Mouse (Mus musculus): Measurements from ENCODE around the gene Thumpd2. TPM values are rescaled to one million over a fixed set of nuclear protein-coding genes. Genes with fewer than 3 reads are reported as not detected.

Gene Thumpd2
- total RNA-seq, 1 experiment from 2014 or later = 15.1 TPM

DNA sequence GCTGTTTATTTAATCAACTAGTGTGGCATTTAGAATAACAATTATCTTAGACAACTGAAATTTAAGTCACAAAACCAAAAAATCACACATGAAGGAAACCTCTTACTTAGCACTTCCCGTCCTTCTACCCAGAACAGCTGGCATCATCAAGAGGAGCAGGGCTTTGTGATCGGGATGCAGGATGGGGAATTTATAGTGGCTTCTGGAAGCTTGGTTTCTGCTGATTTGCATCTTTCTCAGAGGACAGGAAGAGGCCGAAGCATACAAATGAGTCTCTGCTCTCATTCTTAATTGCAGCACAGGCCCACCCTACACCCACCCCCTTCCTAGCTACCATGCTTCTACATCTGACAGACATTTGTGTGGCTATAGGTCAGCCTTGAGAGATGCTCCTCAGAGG lies 20.5 kb downstream of the Thumpd2 start:
- no peak for ATAC-seq (replicated peaks in 1 of 2; ENCODE audit: insufficient read depth in 1 of 2, low FRiP score in 2 of 2, low TSS enrichment in 1 of 2, low read depth in 1 of 2, poor library complexity in 2 of 2, severe bottlenecking in 2 of 2)

DNA sequence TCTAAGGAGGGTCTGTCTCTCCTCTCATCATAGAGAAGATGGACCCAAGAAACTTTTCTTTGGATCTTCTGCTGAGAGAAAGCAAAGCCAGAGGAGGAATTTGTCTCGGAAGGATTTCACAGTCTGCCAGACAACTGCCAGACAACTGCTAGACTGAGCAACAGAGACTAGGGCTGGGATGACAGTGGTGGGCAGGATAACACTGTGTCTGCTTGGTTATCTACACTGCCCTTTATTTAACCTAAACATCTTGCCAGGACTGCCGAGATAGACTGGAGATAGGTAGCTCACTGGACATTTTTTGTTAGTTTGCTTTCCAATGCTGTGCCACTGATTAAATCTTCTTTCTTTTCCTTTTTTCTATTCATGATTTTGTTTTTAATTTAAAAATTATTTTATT lies 23.2 kb downstream of the Thumpd2 start:
- no peak for ATAC-seq (replicated peaks in 1 of 2; ENCODE audit: insufficient read depth in 1 of 2, low FRiP score in 2 of 2, low TSS enrichment in 1 of 2, low read depth in 1 of 2, poor library complexity in 2 of 2, severe bottlenecking in 2 of 2)

DNA sequence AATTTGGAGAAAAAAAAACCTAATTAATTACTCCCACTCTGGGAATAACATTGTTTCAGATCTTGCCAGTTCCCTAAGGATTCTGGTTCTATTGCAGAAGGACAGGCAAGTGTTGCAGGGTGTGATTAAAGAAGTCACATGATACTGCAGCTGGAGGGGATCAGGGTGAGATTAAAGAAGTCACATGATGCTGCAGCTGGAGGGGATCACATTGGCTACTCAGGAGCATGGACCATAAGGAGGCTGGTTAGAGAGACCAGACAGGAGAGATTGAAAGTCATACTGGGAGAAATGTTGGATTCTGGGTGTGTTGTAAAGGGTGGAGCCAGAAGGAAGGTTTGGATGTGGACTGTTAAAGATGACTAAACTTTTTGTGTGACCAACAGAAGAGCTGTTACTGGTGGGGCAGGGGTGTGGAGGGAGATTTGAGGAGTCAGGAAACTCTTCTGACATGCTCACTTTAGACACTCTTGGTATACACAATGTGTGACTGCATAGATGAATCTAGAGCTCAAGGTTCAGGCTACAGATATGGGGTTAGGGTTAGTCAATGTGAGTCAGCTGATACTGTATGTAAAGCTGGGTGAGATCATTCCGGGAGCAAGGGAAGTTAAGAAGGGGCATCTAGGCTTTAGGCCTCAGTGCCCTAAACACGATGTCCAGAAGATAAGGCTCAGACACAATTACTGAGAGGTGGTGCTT lies 26.0 kb downstream of the Thumpd2 start:
- no peak for ATAC-seq (replicated peaks in 1 of 2; ENCODE audit: insufficient read depth in 1 of 2, low FRiP score in 2 of 2, low TSS enrichment in 1 of 2, low read depth in 1 of 2, poor library complexity in 2 of 2, severe bottlenecking in 2 of 2)

DNA sequence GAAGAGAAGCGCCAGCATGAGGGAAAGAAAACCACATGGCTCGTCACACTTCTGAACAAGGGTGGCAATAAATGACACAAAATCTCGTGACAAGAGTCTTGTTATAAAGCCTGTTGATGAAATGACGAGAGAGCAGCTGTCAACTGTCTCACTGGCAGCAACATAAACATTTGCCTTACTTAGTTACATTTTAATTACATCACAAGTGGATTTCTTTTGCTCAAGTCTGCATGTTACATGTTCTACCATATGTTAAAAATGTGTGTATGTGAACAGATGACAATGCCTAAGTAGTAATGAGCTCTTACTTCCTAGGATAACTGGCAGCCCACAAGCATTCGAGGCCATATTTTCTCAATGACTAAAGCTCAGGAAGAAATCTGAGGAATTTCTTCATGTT lies 29.5 kb downstream of the Thumpd2 start:
- ATAC-seq (replicated peaks in 1 of 2; ENCODE audit: insufficient read depth in 1 of 2, low FRiP score in 2 of 2, low TSS enrichment in 1 of 2, low read depth in 1 of 2, poor library complexity in 2 of 2, severe bottlenecking in 2 of 2) = no peak

DNA sequence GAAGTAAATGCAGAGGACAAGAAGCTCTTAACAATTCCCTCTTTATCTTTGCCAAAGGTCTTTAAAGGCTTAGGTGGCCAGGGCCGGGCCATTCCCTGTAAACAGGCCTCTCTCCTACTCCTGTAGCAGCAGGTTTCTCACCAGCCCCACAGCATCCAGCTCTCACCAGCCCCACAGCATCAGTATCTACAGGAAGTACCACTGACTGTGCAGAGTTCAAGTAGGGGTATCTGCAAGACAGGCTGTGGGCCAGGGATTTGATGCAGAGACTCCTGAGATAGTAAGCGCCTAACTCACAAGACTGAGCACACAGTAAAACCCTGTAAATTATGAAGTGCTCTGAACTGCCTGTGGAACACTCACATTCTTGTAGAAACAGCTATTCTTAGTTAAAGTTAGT lies 31.9 kb downstream of the Thumpd2 start:
- no peak for ATAC-seq (replicated peaks in 1 of 2; ENCODE audit: insufficient read depth in 1 of 2, low FRiP score in 2 of 2, low TSS enrichment in 1 of 2, low read depth in 1 of 2, poor library complexity in 2 of 2, severe bottlenecking in 2 of 2)

DNA sequence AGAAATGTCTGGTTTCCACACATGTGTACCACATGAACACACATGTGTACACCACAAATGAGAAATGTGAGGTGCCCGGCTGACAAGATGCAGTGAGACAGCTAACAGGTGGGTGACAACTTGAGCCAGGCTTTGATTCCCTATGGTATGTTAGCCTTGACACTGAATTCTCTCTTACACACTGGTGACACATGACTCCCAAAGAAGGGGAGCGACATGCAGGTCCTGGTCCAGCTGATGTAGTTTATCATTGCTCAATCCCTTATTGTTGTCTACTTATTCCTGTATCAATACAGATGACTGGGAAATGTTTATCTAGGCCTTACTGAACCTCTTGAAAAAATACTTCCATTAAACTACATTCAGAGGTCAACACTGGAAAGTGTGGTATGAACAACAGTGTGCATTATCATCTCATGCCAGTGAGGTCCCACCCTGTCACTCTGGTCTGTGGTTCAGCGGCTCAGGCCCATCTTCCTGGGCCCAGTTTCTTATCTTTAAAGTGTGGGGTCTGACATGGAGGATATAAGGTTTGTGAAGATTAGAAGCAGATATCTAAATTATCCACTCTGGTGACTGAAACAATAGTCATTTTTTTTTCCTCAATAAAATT lies 32.9 kb downstream of the Thumpd2 start:
- no peak; a peak in 1 of 4 replicates for ATAC-seq (replicated peaks in 1 of 2; ENCODE audit: insufficient read depth in 1 of 2, low FRiP score in 2 of 2, low TSS enrichment in 1 of 2, low read depth in 1 of 2, poor library complexity in 2 of 2, severe bottlenecking in 2 of 2)

DNA sequence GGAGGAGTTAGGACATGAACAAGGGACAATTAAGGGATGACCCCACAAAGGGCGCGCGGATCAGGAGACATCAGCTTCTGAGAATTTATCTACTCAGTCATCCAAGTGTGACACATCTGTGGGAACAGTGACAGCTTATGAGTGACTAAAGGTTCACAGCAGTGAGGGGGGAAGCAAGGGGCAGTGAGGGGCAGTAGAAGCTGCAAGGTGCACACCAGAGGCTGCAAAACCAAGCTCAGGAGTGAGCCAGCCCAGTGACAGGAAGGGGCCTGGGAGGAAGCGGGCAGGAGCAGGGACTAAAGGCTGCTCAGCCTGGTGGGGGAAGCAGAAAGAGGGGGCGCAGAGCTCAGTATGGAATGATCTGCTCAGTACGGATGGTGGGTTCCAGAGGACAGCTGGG lies 37.6 kb downstream of the Thumpd2 start:
- no peak for ATAC-seq (replicated peaks in 1 of 2; ENCODE audit: insufficient read depth in 1 of 2, low FRiP score in 2 of 2, low TSS enrichment in 1 of 2, low read depth in 1 of 2, poor library complexity in 2 of 2, severe bottlenecking in 2 of 2)

DNA sequence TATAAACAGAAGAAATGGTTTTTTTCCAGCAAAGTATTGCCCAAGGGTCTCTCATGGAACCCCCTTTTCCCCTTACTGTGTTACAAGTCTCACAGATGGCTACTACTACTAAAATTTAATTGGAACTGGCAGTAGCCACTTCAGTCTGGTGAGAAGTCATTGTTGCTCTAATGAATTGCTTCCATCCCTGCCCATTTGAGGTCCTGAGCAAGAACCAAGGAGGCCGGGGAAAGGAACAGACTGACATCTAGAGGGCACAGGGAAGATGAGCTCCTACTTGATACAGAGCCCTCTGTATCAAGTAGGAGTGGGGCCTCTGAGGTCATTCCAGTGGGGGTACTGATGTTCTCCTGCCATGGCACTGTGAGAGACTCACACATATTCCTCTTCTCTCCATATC lies 47.8 kb downstream of the Thumpd2 start:
- no peak for ATAC-seq (replicated peaks in 1 of 2; ENCODE audit: insufficient read depth in 1 of 2, low FRiP score in 2 of 2, low TSS enrichment in 1 of 2, low read depth in 1 of 2, poor library complexity in 2 of 2, severe bottlenecking in 2 of 2)

DNA sequence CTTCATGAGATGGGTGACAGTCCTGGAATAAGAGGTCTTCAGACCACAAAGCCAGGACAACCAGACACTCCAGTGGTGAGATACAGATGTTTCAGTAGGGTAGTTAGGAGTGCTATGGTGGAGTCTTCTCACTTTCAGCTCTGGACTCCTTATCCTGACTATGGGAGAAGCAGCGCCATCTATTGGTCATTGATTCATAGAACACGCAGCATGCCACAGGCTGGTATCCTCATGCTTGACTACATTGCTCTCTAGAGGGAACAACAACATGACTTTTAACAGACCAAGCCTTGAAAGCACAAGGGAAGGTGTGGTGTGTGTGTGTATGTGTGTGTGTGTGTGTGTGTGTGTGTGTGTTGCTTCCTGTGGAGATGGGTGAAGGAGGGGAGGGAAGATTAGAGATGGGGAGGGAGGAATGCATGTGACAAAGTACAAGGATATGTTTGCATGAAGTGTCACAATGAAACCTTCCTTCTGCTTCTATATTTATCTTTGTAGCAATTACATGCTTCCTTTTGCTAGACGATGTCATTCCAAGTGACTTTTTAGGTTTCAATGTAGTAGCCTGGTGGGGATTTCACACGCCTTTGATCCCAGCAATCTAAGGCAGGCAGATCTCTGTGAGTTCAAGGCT lies 49.0 kb downstream of the Thumpd2 start:
- ATAC-seq (replicated peaks in 1 of 2; ENCODE audit: insufficient read depth in 1 of 2, low FRiP score in 2 of 2, low TSS enrichment in 1 of 2, low read depth in 1 of 2, poor library complexity in 2 of 2, severe bottlenecking in 2 of 2) = peak; percentile 85 to 88

DNA sequence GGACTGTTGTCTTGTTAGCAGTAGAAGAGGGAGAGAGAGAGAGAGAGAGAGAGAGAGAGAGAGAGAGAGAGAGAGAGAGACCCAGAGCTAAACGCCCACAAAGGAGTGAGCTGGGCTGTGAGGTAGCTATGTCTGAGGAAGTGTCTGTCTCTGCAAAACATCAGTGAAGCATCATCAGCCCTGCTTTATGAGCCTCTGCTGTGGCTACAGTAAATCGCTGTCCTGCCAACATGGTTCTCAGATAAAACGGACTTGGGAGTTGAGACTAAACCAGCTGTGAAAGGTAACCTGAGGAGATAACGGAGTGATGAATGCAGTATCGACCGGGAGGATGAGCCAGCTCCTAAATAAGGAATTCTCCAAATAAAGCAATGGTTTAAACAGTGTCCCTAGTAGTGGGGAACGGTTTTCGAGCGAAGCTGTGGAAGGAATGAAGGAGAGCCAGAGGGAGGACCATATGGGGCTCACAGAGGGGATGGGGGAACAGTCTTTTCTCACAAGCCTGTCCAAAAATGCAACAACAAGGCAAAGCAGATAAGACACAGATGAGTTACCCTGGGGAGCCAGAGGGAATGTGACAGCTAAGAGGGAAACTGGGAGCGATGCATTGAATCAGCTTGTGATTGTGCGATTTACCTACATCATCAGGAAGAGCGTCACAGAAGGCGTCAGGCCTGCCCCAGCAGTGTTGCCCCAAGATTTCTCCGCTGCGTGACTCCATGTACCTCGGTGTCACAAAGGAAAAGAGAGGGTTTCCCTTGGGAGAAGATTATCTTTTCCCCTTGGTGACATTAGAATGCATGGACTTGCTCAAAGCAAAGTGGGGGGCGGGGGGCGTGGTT lies 53.8 kb downstream of the Thumpd2 start:
- ATAC-seq (replicated peaks in 1 of 2; ENCODE audit: insufficient read depth in 1 of 2, low FRiP score in 2 of 2, low TSS enrichment in 1 of 2, low read depth in 1 of 2, poor library complexity in 2 of 2, severe bottlenecking in 2 of 2) = no peak

DNA sequence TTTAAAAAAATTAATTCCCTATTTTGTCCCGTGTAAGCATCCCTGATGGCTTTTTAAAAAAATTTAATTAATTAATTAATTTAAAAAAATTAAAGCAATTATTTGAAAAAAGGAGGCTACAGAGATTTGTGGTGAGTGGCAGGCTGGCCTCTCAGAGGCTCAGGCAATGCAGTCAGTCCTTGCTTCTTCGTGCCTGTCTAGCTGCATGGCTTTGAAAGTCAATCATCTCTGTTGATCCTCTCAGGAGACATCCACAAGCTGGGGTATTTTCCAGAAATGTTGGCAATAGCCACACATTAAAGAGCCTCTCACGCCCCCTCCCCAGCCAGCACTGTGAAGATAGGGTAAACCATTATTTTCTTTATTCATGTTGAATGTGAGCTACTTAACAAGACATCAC lies 54.7 kb downstream of the Thumpd2 start:
- ATAC-seq (replicated peaks in 1 of 2; ENCODE audit: insufficient read depth in 1 of 2, low FRiP score in 2 of 2, low TSS enrichment in 1 of 2, low read depth in 1 of 2, poor library complexity in 2 of 2, severe bottlenecking in 2 of 2) = no peak

DNA sequence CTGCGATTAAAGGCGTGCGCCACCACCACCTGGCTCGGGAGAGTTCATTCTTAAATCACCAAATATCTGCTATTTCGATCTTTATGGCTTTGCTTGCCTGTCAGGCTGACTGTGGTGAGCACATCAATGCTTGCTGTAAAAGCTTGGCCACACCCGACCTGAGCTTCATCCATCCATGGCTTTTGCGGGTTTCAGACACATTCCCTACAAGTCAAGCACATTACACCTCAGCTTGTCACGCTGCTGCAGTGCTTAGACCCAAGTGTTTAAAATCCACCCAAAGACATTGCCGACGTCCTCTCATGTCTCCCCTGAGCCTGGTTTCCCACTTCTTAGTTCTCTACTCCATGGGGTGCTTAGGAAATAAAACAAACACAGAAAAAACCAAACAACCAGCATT lies 55.8 kb downstream of the Thumpd2 start:
- no peak for ATAC-seq (replicated peaks in 1 of 2; ENCODE audit: insufficient read depth in 1 of 2, low FRiP score in 2 of 2, low TSS enrichment in 1 of 2, low read depth in 1 of 2, poor library complexity in 2 of 2, severe bottlenecking in 2 of 2)

DNA sequence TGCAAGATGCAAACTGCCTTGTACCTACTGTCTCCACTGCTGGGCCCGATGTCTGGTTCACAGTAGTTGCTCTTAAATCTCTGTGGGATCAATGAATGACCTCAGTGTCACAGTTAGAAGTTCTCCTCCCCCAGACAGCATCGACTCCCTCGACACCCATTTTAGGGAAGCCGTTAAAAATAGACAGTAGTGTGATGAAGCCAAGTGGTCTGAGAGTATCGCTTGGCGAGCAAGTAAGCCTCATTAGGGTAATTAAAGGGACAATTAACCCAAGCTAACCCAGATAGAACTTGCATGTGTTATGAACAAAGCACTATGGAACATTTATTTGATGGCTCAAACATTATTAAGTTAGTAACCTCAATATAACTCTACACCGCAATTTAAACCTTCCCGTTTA lies 59.6 kb downstream of the Thumpd2 start:
- no peak for ATAC-seq (replicated peaks in 1 of 2; ENCODE audit: insufficient read depth in 1 of 2, low FRiP score in 2 of 2, low TSS enrichment in 1 of 2, low read depth in 1 of 2, poor library complexity in 2 of 2, severe bottlenecking in 2 of 2)

DNA sequence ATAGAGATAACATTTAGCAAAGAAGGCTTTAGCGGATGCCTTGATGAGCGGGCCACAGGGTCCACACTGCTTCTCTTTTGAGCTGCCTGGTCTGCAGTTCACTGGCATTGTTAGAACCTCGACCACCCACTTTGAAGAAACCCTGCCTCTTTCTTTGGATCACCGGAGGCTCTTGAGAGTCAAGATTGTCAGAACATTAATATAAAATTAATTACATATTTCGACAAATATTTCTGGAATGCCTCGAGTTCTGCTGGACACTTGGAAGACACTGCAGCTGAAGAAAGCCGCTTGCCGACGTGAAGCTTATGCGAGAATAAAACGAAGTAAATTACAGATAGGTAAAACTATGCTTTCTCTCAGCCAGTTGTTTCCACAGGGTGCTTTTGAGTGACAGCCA lies 60.4 kb downstream of the Thumpd2 start:
- ATAC-seq (replicated peaks in 1 of 2; ENCODE audit: insufficient read depth in 1 of 2, low FRiP score in 2 of 2, low TSS enrichment in 1 of 2, low read depth in 1 of 2, poor library complexity in 2 of 2, severe bottlenecking in 2 of 2) = no peak

DNA sequence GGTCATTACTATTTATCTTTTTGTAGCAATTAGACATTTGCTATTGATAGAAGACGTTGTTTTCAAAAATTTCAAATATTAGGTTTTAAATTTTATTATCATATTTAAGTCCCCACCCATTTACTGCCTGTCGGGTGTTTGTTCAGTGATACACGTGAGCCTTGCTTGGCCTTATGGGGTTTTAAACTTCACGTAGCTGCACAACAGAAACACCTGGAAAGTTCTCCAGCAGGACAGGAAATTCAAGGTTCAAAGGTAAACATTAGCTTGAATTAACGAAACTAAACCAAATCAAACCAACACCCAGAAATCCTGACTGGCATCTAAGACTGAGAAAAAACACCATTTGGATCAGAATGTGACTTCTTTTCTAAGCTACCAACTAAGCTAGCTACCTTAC lies 62.8 kb downstream of the Thumpd2 start:
- ATAC-seq (replicated peaks in 1 of 2; ENCODE audit: insufficient read depth in 1 of 2, low FRiP score in 2 of 2, low TSS enrichment in 1 of 2, low read depth in 1 of 2, poor library complexity in 2 of 2, severe bottlenecking in 2 of 2) = no peak

DNA sequence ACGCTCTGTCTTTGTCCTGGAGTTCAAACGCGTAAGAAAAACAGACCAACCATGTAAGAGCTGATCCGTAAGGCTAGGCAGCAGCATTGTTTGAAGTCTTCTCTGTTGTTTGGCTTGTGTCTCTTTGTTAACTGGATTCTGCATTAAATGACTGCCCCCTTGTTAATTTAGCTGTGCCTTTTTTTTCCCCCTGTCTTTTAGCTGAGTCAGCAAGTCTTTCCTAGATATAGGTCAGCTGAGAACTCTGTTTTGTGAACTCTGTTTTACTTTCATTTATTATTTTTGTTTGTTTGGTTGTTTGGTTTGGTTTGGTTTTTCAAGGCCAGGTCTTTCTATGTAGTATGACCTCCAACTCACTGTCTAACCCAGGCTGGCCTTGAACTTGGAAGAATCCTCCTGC lies 63.2 kb downstream of the Thumpd2 start:
- no peak for ATAC-seq (replicated peaks in 1 of 2; ENCODE audit: insufficient read depth in 1 of 2, low FRiP score in 2 of 2, low TSS enrichment in 1 of 2, low read depth in 1 of 2, poor library complexity in 2 of 2, severe bottlenecking in 2 of 2)

DNA sequence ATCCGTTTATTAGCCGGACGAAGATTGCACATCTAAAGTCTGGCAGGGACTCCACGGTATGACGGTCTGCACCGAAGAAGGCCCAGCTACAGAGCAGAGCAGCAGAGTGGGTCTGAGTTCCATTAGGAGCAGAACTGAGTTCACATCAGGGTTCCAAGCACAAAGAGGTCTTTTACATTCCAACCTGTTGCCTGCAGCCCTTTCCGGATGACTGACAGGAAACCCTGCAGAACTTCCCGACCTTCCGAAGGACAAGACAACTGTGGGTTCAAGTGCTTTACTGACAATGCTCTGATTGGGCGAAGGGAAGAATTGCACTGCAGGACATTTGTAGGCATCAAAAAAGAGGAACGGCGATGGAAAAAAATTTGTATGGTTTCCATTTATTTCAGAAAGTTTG lies 63.9 kb downstream of the Thumpd2 start:
- no peak for ATAC-seq (replicated peaks in 1 of 2; ENCODE audit: insufficient read depth in 1 of 2, low FRiP score in 2 of 2, low TSS enrichment in 1 of 2, low read depth in 1 of 2, poor library complexity in 2 of 2, severe bottlenecking in 2 of 2)

DNA sequence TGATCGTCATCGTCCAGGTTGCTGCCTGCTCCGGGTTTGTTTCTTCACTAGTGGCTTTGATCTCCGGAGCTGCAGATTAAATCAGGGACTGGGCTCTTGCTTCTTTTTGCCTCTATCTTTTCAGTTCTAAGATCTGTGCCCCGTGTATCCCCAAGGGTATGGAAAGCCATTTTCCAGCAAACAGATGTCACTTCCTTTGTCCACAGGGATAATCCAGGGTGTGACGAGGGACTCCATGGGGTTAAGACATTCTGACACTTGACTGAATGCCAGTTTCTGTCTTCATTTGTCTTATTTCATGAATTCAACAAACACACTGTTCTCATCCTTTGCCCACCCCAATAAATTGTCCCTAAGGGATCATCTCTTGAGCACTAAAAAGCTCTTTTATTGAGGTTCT lies 65.9 kb downstream of the Thumpd2 start:
- ATAC-seq (replicated peaks in 1 of 2; ENCODE audit: insufficient read depth in 1 of 2, low FRiP score in 2 of 2, low TSS enrichment in 1 of 2, low read depth in 1 of 2, poor library complexity in 2 of 2, severe bottlenecking in 2 of 2) = no peak

All from hematopoietic stem cell, adult 5-6 weeks (primary cell).